Mouse (Mus musculus): Measurements from ENCODE around the gene Secisbp2l.

GRCm38 (mm10) chr2:125702851-125703250 lies 79.8 kb downstream of the Secisbp2l start:
- TF ChIP-seq CTCF (IDR thresholded peaks at IDR 0.05; ENCODE audit: insufficient read depth, low read depth, low read length) (no peak), POLR2A (IDR thresholded peaks at IDR 0.05; ENCODE audit: insufficient read depth, low read depth, low read length) (no peak)
